Mouse (Mus musculus): ENCODE data around the gene Rpl32.
A peak's percentile ranks its signal among the peaks of the same experiment; 100 is the strongest.

Gene Rpl32

GRCm38 (mm10) chr6:115814104-115814503 is 5.6 kb upstream of the Rpl32 start:
- DNase-seq: peak; percentile 80

DNA sequence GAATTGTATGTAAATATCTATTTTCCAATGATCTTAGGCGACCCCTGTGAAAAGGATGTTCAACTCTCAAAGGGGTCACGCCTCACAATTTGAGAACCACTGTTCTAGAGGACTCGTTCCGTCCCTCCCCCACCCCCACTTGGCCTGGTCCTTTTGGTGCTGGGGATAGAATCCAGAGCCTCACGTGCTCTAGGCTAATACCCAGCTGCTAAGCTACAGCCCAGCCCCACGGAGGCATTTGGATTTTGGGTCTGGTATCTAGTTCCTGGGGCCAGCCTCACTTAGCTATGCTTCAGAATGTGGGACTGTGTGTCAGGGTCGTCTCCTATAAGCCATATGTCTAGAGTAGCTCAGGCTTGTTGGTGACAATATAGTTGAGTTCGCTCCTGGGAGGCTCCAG is 3.1 kb upstream of the Rpl32 start:
- DNase-seq: no peak

DNA sequence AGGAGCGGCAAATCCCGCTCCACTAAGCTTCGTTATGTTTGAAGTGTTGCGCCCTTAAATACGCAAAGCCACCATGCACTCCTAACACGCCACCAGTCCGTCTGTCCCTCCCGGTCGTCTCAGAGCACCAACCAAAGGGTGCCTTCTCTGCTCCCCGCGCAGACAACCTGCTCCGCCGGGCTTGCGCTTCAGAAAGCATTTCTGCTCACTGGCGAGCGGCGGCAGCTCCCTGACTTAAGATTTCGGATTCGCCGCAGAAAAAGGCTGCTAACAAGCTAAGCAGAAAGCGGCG is 405 bp downstream of the Rpl32 start:
- no peak for DNase-seq

DNA sequence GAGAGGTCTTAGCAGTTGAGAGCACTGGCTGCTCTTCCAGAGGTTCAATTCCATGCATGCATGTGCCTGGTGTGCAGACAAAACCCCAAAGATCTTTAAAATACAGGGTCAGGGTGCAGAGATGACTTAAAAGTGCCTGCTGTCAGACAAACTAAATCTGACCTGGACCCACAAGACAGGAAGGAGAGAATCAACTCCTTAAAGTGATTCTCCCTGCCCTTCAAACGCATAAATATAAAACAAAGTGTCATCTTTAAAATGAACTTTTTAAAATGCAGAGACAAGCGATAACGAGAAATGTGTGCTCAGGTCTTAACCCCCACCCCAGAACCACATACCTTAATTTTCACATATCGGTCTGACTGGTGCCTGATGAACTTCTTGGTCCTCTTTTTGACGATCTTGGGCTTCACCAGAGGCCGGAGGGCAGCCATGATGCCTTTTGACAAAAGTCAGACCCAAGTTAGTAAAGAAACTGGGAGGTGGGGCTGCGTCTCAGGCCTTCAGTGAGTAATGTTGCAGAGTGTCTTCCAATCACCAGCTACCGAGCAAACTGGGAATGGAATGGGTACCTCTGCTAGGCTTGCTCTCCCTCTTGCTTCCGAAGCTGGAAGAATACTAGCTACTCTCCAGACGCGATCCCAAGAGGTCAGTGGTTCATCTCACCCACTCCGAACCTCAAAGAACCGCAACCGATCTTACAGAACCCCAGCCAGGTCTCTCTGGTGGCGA is 917 bp downstream of the Rpl32 start:
- DNase-seq: no peak

- no peak for DNase-seq
Observed at GRCm38 (mm10) chr6:115804432-115805192, 3.9 kb downstream of the Rpl32 start.

- peak; percentile 68 for DNase-seq
Observed at GRCm38 (mm10) chr6:115803541-115804382, 4.8 kb downstream of the Rpl32 start.

GRCm38 (mm10) chr6:115801811-115802210 is 6.7 kb downstream of the Rpl32 start:
- DNase-seq: no peak

- no peak for DNase-seq
Observed at GRCm38 (mm10) chr6:115792691-115793215, 15.8 kb downstream of the Rpl32 start.

- no peak for DNase-seq
Observed at GRCm38 (mm10) chr6:115791842-115792686, 16.5 kb downstream of the Rpl32 start.

- DNase-seq: no peak
Observed at GRCm38 (mm10) chr6:115791016-115791415, 17.5 kb downstream of the Rpl32 start.

DNA sequence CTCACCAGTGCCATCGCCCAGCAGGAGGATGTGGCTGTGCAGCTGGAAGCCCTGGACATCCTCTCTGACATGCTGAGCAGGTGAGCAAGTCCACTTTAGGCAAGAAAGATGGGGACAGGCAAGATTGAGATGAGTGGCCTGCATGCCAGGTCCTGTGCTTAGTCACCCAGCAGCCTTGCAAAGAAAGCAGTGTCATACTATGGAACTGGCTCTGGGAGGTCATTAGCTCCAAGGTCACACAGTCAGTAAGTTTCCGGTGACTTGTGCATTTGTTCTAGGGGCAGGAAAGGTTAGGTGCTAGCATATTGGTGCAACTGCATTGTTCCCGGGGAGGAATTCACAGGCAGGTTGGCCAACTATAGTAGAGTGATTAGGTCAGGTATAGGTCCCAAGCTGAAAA is 25.8 kb downstream of the Rpl32 start:
- DNase-seq: no peak

- no peak for DNase-seq
Observed at GRCm38 (mm10) chr6:115776363-115776762, 32.2 kb downstream of the Rpl32 start.

DNA sequence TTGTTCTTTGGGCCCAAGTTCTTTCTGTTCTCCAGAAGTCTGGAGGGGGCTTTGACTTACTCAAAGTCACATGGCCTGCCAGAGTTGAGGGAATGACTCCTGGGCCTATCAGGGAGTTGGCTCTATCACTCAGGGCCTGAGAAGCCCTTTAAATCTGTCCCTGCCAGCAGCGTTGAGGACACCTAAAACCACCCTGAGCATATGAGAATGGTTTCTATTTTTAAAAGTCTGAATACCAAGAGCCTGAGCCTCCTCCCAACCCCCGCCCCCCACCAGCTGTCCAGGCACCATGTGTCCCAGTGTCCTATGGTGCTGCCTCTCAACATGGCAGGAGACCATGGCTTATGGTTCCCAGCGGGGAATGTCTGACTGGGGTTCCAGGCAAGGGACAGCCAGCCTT is 32.7 kb downstream of the Rpl32 start:
- DNase-seq: no peak

DNA sequence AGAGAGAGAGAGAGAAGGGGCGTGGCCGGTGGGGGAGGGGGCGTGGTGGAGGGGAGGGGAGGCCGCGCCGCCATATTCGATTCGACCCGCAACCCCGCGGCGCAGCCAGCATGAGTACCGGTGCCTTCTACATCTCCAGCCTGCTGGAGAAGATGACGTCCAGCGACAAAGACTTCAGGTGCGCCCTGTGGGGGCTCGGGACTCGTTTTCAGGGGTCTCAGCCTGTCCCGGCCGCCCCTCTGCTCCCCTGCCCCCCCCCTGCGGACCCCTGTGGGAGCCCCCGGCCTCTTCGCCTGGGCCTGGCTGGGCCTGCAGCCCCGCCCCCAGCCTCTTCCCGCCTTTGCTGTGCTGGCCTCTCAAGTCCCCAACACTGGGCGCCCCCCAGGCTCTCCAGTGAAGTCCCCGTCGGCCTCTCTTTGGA is 34.0 kb downstream of the Rpl32 start, which contains the start of gene Cand2:
Gene Cand2, plus strand, starts transcription at position 38 of the 421 bp plus-strand sequence.
- peak; percentile 74 for DNase-seq

DNA sequence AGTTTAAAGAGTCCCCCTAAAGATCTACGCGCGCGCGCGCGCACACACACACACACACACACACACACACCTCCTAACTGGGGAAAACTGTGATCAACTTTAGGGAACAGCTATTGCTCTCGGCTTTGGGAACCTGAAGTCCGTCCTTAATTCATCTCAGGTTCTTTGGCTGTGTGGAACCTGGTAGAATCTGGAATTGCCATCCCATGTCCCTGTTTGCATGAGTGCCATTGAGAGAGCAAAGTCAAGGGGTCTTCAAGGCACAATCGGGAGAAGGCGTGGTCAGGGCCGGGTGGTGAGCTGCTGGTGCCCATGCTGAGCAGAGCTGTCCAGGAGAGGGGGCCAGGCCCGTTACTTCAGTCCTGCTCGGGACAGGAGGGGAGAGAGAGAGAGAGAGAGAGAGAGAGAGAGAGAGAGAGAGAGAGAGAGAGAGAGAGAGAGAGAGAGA is 34.6 kb downstream of the Rpl32 start:
- DNase-seq: peak; percentile 59

DNA sequence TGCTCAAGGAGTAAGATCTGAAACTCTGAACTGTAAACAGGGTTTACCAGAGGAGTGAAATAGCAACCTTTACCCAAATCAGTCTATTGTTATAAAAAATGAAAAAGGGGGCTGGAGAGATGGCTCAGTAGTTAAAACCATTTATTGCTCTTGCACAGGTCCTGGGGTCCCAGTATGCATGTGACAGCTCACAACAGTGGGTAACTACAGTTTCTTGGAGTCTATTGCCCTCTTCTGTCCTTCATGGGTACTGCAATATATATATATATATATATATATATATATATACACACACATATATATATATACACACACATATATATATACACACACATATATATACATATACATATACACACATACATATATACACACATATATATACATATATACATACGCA is 35.9 kb downstream of the Rpl32 start:
- DNase-seq: no peak

- no peak for DNase-seq
Observed at GRCm38 (mm10) chr6:115772201-115772600, 36.3 kb downstream of the Rpl32 start.

- no peak for DNase-seq
Observed at GRCm38 (mm10) chr6:115770852-115771251, 37.7 kb downstream of the Rpl32 start.

DNA sequence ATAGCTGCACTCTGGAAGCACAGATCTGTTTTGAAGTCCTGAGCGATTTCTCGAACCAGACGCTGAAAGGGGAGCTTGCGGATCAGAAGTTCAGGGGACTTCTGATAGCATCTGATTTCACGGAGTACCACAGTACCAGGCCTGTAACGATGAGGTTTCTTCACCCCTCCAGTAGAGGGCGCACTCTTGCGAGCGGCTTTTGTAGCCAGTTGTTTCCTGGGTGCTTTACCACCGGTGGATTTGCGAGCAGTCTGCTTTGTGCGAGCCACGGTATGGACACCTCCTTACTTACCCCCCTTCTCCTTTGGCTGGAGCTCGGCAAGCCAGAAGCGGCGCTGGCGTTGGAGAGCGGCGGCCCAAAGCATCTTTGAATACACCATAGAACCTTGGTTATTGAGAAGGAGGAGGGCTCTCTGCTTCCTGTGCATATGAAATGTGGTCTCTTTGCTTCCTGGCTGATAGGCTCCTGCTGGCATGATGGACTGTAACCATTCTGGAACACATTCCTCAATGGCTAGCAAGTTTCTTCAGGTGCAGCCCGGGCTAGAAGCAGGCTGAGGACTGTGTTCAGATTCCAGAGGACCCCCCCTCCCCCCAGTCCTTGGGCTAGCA is 38.4 kb downstream of the Rpl32 start:
- DNase-seq: no peak

DNA sequence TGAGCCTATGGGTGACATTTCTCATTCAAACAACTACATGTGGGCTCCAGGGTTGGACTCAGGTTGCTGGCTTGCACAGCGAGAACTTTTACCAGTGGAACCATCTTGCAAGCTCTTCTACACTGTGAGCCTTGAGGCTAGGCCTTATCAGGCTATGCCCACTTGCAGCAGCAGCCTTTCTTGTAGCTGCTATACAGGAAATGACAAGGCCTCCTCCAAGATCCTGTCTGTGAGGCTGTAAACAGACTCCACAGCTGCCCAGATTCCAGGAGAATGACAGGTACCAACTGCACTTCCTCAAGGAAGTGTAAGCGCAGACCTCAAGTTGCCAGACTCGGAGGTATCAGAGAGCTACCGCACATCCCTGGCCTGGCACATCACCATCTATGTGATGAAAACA is 40.3 kb downstream of the Rpl32 start:
- peak; percentile 23 for DNase-seq

DNA sequence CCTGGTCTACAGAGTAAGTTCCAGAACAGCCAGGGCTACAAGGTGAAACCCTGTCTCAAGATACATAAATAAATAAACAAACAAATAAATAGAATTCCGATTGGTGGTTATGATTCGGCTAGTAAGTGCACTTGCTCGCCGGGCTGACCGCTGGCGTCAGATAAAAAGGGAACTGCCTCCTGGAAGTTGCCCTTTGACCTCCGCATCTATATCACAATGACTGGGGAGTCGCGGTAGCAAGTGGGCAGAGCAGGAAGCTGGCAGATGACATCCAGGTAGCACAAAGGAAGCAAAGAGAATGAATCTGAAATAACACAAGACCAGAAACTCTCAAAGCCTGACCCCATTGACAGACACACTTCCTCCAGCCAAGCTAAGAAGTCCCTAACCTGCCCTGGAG is 41.2 kb downstream of the Rpl32 start:
- DNase-seq: peak; percentile 19

DNA sequence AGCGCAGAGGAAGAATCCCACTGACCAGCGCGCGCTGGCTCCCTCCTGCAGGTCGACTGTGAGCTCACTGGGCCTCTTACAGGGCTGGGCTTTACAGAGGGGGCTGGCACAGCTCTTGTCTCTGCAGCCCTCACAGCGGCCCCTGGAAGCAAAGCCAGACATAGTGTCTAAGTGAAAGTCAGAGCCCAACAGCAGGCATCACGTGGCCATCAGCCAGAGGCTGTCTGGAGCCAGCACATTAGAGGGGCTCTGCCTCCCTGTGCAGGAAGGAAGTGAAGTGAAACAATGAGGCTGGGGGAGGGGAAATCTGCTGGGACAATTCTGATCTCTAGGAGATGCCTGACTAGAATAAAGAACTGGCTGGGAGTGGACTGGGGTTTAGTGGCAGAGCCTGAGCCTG is 44.4 kb downstream of the Rpl32 start:
- DNase-seq: peak; percentile 66

Data from liver (tissue).